Mouse (Mus musculus) lung, postnatal 4 days (tissue): ENCODE results near the gene Gm17416.

Source experiments
- DNase-seq, 2 experiments: peaks; one replicate each; pipeline ENCODE4 v3.0.0; 2021

Gene Gm17416

DNA sequence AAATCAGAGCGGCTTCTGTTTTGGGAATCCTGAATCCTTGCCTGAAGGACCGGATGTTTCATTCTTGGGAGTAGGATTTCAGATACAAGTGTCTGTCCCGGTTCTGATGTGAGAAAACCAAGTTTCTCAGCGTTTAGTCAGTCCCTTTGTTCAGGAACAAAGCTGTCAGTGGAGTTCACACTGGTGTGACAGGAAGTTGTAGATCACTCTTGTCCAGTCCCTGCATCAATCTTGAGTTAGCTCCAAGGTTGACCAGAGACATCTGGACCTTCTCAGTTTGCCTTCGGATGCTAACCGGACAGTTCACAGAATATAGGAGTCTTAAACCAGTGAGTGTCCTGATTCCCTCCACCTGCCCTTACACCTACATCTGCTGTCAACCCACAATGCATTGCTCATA, 38.6 kb downstream of the Gm17416 start:
- no peak for DNase-seq

DNA sequence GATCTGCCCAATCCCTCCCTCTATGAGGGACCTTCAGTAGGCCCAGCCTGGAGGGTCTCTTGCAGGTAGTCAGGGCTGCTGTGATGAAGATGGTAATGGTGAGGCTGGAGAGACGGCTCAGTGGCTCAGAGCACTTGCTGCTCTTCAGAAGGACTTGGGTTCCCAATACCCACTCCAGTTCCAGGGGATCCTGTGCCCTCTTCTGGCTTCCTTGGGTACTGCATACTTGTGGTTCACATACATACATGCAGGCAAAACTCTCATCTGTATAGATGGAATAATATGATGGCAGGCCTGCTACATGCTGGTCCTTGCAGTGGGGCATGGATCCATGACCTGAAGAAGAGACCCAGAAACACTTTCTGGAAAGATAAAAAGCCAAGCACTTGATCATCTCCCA, 39.6 kb downstream of the Gm17416 start:
- DNase-seq = no peak

DNA sequence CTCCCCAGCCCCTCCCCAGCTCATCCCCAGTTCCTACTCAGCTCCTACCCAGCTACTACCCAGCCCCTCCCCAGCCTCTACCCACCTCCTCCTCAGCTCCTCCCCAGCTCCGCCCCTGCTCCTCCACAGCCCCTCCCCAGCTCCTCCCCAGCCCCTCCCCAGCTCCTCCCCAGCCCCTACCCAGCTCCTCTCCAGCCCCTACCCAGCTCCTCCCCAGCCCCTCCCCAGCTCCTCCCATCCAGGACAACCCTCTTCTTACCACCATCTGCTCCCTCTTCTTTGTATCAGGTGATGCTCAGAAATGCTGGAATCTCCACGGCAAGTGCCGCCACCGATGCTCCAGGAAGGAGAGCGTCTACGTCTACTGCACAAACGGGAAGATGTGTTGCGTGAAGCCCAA, 43.1 kb downstream of the Gm17416 start:
- no peak for DNase-seq

DNA sequence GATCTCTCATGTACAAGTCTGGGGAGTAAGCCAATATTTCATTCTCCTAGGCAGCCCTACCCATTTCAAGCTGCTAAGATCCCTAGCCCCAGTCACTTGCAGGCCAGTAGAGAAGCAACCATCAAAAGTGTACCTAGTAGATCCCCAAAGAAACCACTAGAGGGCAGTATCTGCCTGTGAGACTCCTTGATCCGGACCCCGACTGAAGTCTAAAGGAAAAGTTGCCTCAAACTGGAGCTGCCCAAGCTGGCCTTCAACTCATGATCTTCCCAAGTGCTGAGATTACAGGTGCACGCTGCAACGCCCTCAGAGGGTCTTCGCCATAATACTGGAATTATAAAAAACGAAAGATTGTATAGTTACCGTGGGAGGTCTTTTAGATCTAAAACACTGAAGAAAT, 46.4 kb downstream of the Gm17416 start:
- peak in 1 of 2 experiments; percentile 64 for DNase-seq

DNA sequence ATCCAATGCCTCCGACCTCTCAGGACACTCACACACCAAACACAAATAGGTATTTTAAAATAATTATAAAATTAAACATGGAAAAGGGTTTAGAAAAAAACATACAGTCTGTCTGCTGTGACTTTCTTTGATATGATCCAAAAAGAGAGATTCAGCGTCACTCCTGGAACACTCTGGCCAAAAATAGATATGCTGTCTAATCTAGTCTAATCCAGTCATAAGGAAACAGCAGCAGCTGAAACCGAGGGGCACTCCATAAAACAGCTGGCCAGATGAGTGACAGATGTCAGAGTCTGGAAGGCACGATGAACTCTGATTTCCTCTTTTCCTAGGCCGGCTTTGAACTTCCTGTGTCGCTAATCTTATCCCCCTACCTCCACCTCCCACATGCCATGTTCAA, 47.3 kb downstream of the Gm17416 start:
- DNase-seq = no peak

DNA sequence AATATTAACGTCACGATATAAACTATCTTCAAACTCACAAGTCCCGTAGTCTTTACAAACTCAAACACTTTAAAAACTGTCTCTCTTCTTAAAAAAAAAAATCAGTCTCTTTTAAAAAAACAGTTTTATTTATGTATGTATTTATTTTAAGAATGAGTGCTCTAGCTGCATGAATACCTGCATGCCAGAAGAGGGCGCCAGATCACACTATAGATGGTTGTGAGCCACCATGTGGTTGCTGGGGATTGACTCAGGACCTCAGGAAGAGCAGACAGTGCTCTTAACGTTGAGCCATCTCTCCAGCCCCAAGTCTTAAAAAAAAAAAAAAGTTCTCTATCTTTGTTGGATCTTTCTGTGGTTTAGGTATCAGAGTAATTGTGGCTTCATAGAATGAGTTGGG, 48.2 kb downstream of the Gm17416 start:
- DNase-seq = no peak
